Mouse (Mus musculus) adipocyte (in vitro differentiated cells): ENCODE measurements at regions not wholly inside any gene's neighbourhood (a gene's known extent, or its start where the extent isn't known, plus 50 kb on each side); places are given as distances from the start of the nearest gene placed in this dataset.

ENCODE experiments used
- DNase-seq: peaks from one replicate; pipeline ENCODE4 v3.0.0-alpha.2; 2016; ENCODE audit warnings: low spot score

DNA sequence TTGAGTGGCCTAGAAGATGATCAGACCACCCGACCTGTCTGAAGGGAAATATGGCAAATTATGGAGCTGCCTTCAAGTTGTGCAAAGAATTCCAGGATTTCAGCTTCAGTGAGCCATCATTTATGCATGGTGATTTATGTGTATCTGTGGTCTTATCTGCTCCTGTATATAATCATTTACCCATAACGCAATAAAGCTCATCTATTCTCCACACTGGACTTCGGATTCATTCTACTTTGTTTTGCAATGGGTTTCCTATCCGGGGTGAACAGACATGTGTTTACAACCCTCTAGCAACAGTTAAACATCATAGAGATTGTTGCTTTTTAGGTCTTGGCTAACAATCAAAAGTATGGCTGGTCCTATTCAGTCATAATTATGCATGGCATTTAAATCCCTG lies 145.1 kb downstream of the Pcdh10 start:
- no peak for DNase-seq

DNA sequence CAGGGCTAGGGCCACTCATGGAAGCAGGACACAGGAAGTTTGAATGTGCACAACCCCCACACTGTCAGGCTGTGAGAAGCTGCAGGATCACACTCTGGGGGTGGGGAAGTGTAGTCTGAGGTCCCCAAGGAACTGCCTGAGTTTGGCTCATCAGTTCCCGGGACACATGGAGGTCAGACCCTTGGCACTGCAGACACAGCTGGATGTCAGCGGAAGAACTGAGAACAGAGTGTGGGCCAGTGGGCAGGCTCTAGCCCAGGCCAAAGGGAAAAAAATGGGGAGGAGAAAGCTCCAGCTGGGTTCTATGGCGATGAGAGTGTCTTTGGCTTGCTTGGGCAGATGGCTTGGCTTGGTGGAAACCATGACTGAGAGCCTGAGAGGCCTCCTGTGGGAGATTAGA lies 168.9 kb downstream of the Pcdh10 start:
- no peak for DNase-seq

DNA sequence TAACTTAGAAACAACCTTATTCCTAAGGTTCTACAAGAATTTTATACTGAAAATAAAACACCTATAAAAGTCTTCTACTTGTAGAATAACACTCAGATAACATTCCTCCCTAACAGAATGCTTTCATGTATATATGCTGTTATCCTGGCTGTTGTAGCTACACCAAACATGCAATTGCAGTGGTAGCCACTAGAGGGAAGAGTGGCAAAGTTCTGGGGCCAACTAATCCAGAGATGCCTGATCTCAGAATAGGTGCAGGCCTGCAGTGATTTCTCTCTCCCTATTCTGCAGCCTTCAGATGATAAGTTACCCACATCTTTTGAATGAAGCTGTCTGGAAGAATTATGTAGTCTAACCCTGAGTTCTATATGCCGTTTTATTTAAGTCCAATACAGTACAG lies 177.5 kb downstream of the Pcdh10 start:
- DNase-seq, result peak; percentile 13

DNA sequence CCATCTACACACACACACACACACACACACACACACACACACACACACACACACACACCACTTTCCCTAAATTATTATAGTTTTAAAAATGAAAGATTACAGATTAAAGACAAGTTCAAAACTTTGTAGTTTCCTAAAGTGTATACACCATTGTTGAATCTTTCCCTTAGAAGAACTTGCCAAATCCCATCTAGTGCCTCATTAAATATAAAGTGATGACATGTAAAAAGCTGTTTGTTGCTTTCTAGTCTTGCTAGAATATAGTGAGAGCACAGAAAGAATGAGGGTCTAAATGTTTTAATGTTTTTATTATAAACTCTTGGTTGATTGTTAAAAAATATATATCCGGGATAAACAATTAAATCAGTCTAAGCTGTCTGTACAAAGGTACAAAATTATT lies 194.8 kb downstream of the Pcdh10 start:
- no peak for DNase-seq

DNA sequence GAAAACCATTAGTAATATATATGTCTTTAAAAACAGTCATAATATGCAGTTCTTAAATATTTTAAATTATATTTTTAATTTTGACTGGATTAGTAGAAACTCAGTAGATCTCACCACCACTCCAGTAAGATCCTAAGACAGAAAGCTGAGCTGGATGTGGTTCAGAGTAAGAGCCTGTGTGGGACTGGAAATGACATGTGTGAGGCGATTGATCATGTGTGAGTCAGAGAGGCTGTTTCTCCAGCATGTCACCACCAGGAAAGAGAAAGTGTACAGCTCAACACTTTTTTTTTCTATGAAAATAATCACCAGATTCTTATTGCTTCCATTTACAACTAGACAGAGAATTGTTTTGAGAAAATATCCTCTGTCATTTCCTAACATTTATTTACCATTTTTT lies 198.8 kb downstream of the Pcdh10 start:
- DNase-seq, result no peak

DNA sequence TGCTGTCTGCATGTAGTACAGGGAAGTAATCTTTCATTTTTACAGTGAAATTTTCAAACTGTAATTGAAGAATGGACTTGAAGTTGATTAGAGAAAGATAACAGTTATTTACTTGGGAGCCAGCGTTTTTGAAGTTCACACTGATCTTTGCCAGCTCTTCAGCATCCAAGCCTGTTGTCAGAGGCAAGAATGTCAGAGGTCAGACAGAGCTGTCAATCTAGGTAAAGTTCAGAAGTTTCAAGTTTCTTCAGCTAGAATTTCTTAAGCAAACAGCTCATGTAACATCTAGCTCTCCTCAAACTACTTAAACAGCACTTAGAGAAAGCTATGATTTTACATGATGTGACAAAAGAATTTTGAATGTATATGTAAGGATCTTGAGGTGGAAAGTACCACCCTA lies 215.4 kb downstream of the Pcdh10 start:
- no peak for DNase-seq

DNA sequence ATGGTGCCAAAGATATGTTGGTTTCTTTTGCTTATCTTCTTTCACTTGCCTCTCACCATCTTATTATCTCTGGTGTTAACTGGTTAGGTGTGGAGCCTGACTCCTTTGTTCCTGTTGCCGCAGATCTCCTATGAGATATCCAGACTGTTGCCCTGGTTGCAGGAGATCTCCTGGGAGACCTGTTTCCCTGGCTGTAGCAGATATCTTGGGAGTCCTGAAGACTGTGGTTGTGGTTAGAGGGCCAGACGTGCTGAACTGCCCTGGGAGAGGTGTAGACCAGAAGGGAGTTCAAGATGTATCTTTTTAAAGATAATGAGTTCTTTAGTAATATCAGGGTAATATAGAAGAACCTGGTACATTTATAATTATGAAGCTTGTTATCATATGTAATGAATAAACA lies 224.1 kb downstream of the Pcdh10 start:
- no peak for DNase-seq

DNA sequence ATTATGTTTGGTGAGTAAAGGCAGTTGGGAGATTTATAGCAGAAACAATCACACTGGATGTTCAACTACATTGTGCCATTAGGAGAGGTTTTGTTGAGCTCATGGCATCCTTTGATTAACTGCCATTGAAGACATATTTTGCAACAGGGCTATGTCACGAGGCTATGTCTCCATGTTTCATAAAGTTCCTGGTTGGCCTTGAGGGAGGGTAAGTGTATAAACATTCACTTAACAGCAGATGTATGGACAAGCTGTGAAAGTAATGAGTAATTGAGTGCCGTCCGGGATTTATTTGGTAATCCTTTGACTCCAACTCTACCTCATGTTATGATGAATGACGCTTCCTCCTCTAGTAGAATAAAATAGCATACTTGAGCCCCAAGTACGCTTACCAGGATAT lies 225.0 kb downstream of the Pcdh10 start:
- DNase-seq, result no peak

DNA sequence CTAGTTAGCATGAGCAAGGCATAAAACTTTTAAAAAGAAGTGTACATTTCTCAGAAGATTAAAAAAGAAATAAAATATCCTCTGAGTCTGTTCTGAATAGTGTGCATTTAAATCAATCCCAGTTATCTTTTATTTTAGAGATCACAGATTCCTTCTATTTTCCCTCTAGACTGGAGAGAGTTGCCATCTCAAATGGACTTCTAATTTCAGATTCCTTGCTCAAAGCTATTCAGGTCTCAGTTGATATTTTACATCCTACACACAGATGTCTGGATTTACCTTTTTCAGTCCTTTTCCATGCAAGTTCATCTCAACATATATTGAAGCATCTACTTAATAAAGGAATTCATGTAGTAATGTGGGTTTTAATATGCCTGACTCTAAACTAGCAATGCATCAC lies 242.5 kb downstream of the Pcdh10 start:
- no peak for DNase-seq

DNA sequence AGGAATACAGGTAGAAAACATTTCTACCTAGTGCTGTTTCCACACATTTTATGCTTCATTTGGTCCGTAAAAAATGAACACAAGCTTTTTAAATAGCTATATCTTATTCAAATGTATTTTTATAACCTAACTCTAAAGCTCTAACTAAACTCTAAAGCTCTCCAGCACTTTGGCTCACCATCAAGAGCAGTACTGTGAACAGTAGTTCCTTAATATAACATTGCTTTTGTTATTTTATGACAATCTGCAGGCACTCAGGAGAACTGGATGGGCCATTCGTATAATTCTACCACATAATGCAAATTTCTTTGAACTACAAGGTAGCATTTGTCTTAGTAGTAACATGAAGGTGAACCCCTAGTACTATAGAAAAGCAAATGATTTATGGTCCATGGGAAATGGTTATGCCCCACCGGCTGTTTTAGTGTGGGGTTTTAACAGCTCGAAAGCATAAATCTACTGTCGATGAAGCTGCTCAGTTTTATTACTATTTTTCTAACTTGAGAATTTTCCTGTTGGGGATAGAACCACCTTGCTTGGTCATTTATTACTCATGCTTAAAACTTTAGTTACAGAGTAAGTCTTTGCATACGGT lies 267.8 kb downstream of the Pcdh10 start:
- no peak for DNase-seq

DNA sequence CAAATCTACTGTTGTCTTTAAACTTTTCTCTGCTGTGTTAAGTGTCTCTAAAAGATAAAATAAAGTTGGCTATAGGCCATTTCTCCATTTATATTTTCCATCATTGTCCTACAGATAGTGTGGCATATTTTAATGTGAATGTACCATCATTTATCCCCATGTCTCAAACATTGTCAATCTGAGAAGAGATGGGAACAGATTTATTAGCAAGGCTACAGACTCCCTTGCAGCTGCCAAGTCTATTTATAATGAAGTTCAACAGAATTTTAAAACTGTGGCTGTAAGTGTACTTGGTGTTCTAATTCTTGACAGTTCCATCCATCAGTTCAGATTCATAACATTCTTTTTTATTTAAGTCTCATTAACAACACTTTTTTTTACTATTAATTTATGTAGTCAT lies 271.2 kb downstream of the Pcdh10 start:
- DNase-seq, result no peak

DNA sequence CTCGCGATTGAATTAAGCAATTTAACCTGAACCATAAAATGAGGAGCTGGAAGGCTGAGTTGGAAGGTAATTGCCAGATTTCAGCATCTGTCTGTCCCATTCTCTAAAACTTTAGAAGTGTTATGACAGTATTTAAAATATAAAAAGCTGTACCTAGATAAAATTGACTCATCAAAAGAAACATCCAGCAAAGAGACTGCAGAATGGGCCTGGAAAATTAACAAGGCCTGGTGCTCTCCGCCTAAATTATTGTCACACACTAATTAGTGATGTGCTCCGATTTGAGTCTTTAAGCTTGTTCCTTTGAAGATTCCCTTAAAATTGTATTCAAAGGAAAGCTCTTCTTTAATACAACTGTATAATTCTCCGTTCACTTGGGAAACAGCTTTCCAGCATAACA lies 278.8 kb downstream of the Pcdh10 start:
- DNase-seq, result no peak

DNA sequence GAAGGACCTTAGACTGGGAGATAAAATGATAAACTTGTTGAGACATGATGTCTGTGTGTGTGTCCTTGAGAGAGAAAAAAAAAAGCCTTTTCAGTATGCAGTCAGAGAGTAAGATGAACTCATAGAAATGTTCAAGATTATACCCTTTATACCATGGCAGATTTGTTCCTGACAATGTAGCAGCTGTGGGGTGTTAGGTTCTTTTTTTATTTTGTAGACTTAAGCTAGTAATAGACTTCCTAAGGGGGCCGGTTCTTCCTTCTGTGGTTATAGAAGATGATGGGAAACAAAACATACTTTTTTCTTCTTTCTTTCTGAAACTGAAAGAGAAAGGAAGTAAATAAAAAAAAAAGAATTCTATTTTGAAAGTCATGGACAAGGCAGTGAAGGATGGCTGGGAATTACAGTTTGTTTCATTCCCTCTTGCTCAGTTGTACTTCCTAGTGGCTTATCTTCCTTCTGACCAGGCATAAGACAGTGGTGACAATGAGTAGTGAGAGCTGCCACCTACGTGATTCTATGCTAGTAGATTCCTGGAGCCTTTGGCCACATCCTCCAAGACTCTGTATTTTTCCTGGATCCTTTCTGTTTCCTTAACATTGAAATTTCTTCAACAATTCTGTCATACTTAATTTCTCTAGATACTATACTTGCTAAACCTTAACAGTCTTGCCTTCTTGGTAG lies 280.0 kb downstream of the Pcdh10 start:
- no peak for DNase-seq

DNA sequence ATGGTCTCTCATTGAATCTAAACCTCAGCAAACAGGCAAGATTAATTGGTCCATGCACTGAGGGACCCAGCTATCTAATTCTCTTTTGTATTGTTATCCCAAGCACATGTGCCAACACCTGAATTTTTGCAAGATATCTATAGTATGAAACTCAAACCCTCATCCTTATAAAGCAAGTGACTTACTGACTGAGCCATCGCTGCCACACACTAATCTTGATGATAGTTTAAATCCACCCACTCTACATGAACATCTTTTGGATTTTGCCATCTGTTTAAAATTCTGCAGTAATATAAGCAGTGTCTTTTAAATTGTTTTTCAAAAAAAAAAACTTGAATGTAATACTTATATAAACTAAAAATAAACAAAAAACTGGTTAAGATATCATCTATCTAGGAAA lies 280.9 kb downstream of the Pcdh10 start:
- no peak for DNase-seq

DNA sequence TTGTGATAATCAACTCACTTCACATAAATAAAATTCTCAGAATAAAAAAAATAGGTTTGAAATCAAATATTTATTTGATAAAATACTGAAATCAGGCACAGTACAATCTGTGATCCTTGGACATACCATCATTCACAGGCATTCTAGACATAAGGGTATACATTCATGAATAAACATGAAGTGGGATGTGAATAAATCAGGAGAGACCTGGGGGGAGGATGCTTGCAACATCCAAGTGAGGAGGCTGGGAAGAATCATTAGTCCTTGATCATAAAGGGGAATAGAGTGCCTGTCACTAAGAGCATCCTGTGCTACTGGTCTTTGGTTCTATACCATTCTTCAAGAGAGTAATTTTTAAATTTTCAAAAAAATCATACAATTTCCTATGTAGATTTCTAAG lies 292.2 kb downstream of the Pcdh10 start:
- DNase-seq, result no peak

DNA sequence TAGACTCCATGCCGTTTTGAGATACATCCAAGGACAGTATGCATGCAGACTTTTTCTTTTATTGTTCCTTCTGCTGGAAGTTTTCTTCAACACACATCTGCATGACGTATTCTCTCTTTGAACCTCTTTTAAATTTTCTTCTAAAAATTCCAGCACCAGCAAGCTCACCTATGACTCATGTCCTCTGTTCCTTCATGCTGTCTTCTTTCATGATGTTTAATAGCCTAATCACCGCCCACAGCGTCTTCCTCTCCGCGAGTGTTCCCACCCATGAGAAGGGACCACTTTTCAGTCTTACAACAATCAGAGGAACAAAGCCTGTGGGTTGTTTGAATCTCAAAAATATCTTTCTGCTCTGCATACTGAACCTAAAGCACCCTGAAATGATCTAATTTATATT lies 299.5 kb downstream of the Pcdh10 start:
- no peak for DNase-seq

DNA sequence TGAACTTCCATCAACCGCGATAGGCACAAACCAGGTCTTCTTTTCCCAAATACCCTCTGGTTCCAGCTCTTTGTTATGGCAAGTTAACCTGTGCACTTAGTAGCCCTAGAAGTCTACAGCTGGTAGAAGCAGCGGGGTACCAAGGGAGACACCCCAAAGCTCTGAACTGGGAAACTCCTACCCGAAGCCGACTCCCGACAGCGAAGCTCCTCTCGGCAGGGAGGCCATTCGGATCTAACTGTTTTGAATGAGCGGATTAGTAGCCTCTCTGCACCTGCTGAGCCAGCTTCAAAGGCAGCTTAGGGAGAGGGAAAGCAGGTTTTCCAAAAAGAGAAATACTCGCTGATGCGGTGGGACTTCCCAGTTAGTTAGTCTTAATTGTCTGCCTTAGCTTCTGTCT lies 303.2 kb downstream of the Pcdh10 start:
- no peak for DNase-seq

DNA sequence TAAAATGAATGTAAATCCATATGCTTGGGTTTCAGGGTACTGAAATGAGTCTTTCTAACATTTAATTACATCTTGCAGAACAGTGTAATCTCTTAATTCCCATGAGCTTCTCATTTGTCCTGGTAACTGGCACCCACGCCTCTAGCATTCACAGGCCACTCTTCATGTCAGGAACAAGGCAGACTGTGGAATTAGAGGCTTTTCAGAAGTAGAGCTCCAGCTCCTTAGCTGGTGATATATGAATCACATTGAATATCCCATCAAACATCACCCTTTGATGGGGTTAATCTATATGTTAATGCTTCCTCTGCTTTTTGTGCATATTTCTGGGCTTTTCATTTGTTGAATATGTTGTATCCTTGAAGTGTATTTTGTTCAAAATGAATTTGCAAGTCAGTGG lies 329.7 kb downstream of the Pcdh10 start:
- no peak for DNase-seq
